ENCODE assay signal across 23 mouse cellular contexts in the genomic region with DNA sequence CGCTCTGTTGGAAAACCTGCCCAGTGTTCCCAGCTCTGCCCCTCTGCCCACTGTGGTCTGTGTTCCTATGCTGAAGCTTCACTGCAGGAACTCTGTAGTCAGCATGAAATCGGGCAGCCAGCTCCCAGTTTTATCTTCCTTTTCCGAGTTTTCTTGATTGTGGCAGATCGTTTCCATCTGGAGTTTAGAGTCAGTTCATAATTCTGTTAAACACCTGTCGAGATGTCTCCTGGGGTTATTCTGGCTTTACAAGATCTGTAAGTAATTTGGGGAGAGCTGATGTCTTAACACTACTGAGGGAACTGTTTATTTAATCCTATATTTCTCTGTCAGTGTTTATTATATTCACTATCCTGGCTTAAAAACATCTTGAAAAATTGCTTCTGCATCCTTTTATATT.
"Had no signal": no experiment of that assay in that cellular context is flagged by ENCODE, and none has a peak within 500 bp of the region (broad histone marks: within the 10 kb centered on the region; RNA-seq: fewer than 3 reads in every experiment).

No protein-coding gene starts in this region.

- H3K4me2 ChIP-seq: limb, embryonic 12.5 days; limb, embryonic 15.5 days; liver, embryonic 11.5 days; lung, embryonic 15.5 days; neural tube, embryonic 13.5 days had no signal

- H3K4me1 ChIP-seq: limb, embryonic 15.5 days; lung, embryonic 15.5 days; neural tube, embryonic 13.5 days had no signal

- H3K9me3 ChIP-seq: limb, embryonic 12.5 days; limb, embryonic 15.5 days; lung, embryonic 15.5 days; neural tube, embryonic 13.5 days had no signal

- DNase-seq: kidney, adult 18-20 months; kidney, adult 9 months; kidney, postnatal 14 days; kidney, postnatal 4 days; left cerebral cortex, postnatal 4 days; liver, postnatal 0 days; lung, postnatal 14 days; lung, postnatal 4 days; midbrain, embryonic 14.5 days; right cerebral cortex, adult 18-20 months; right cerebral cortex, postnatal 14 days; right cerebral cortex, postnatal 4 days; thymus, adult 2 months; thymus, postnatal 14 days; thymus, postnatal 4 days had no signal

- H3K27ac ChIP-seq: limb, embryonic 12.5 days; limb, embryonic 15.5 days; liver, embryonic 14.5 days; lung, embryonic 15.5 days; neural tube, embryonic 13.5 days; stomach, postnatal 0 days had no signal

- H3K4me3 ChIP-seq: limb, embryonic 12.5 days; limb, embryonic 15.5 days; lung, embryonic 15.5 days; myocyte; neural tube, embryonic 13.5 days had no signal

- ATAC-seq: liver, postnatal 0 days had no signal

- H3K27me3 ChIP-seq: limb, embryonic 12.5 days; limb, embryonic 15.5 days; lung, embryonic 15.5 days; neural tube, embryonic 13.5 days had no signal

- H3K9ac ChIP-seq: limb, embryonic 12.5 days; limb, embryonic 15.5 days; liver, embryonic 14.5 days; liver, postnatal 0 days; lung, embryonic 15.5 days; neural tube, embryonic 13.5 days had no signal
